Mouse (Mus musculus) liver, embryonic 16.5 days (tissue): Measurements from ENCODE around the gene Sacs. TPM values are rescaled to one million over a fixed set of nuclear protein-coding genes. Genes with fewer than 3 reads are reported as not detected.
"Not testable (repeated sequence)": the region's sequence is repeated elsewhere in the genome, so short reads cannot be mapped to it uniquely, and the experiment has no call there.

Experiments
- ATAC-seq: fragments of 200-750 bp; cut with Nextera tagmentation; 2 replicates; pipeline ENCODE4 v1.8.0; 2017; ENCODE audit warnings: low read depth, mild to moderate bottlenecking, moderate number of reproducible peaks, moderate library complexity
- H3K27ac ChIP-seq: fragments of 300-500 bp; sonication (generic); 2 replicates; pipeline ENCODE4 v1.5.1; 2014; ENCODE audit warnings: mild to moderate bottlenecking, low read length
- H3K27me3 ChIP-seq: fragments of 300-500 bp; sonication (generic); 2 replicates; pipeline ENCODE4 v1.6.1; 2014; ENCODE audit warnings: low read depth, low read length, mixed read lengths; ENCODE audit not compliant: control insufficient read depth, insufficient read depth
- H3K36me3 ChIP-seq: fragments of 300-500 bp; sonication (generic); 2 replicates; pipeline ENCODE4 v1.6.1; 2014; ENCODE audit warnings: mild to moderate bottlenecking; ENCODE audit not compliant: control insufficient read depth, insufficient read depth
- H3K4me1 ChIP-seq: fragments of 300-500 bp; sonication (generic); 2 replicates; pipeline ENCODE4 v1.6.1; 2014; ENCODE audit warnings: low read depth, low read length, mixed read lengths; ENCODE audit not compliant: control insufficient read depth
- H3K4me2 ChIP-seq: fragments of 300-500 bp; sonication (generic); 2 replicates; pipeline ENCODE4 v1.6.1; 2014; ENCODE audit warnings: low read depth, low read length, mixed read lengths
- H3K4me3 ChIP-seq: fragments of 300-500 bp; sonication (generic); 2 replicates; pipeline ENCODE4 v1.5.1; 2014; ENCODE audit warnings: low read depth, mild to moderate bottlenecking, low read length
- H3K9ac ChIP-seq: fragments of 300-500 bp; sonication (generic); 2 replicates; pipeline ENCODE4 v1.6.1; 2014; ENCODE audit warnings: low read depth, low read length
- H3K9me3 ChIP-seq: fragments of 300-500 bp; sonication (generic); replicated peaks from 2 replicates; pipeline ENCODE4 v1.6.1; 2016; ENCODE audit warnings: low read length; ENCODE audit not compliant: control insufficient read depth
- WGBS: fragments of 180-500 bp; shearing (Covaris S2); extraction: QIAGEN DNeasy Blood & Tissue Kit; methylation state at CpG from one replicate; pipeline ENCODE4 v1.1.7; 2014; ENCODE audit not compliant: insufficient replicate concordance; 5-methylcytosine and 5-hydroxymethylcytosine counted together
- polyA plus RNA-seq: library from polyadenylated mRNA; unstranded; fragments of >200 nt; fragmentation: Nextera tagmentation; extraction: Ambion mirVana; gene quantifications from 2 replicates; pipeline ENCODE4 v1.2.1, GENCODE M21; 2015

Sacs gene
- polyA plus RNA-seq, 1 experiment from 2014 or later = 0.96 TPM

DNA sequence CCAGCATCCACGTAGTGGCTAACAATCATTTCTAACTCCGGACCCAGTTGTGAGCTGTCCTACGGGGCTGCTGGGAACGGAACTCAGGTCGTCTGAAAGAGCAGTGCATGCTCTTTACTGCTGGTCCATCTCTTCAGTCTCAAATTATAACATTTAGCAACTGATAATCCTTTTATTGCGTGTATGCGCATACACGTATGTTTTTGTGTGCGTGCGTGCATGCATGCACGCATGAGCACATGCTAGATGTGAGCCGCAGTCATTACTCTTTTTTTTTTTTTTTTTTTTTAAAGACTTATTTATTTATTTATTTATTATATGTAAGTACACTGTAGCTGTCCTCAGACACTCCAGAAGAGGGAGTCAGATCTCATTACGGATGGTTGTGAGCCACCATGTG, 12.2 kb downstream of the Sacs start:
- H3K4me3 ChIP-seq, H3K4me1 ChIP-seq, H3K4me2 ChIP-seq, ATAC-seq, H3K9ac ChIP-seq, H3K27ac ChIP-seq, H3K27me3 ChIP-seq, H3K36me3 ChIP-seq, H3K9me3 ChIP-seq: not testable (repeated sequence)
- WGBS = 77% methylated on average over 12 of the region's 13 CpGs

GRCm38 (mm10) chr14:61154900-61155585, 16.8 kb downstream of the Sacs start:
- no peak overlapping the region for H3K9ac ChIP-seq
- H3K36me3 ChIP-seq = no peaks in the 10 kb centered on the region
- no peak overlapping the region for H3K4me3 ChIP-seq
- H3K9me3 ChIP-seq = no peaks in the 10 kb centered on the region
- WGBS = 56% methylated on average over 6 of the region's 6 CpGs
- H3K4me1 ChIP-seq = no peaks in the 10 kb centered on the region
- ATAC-seq = no peak
- H3K4me2 ChIP-seq = no peak overlapping the region
- H3K27me3 ChIP-seq = no peaks in the 10 kb centered on the region
- H3K27ac ChIP-seq = no peak overlapping the region

GRCm38 (mm10) chr14:61155687-61156086, 17.4 kb downstream of the Sacs start:
- Histone ChIP-seq H3K36me3 (no peaks in the 10 kb centered on the region), H3K4me3 (no peak overlapping the region), H3K27me3 (no peaks in the 10 kb centered on the region), H3K4me1 (no peaks in the 10 kb centered on the region), H3K9ac (no peak overlapping the region), H3K9me3 (no peaks in the 10 kb centered on the region), H3K27ac (no peak overlapping the region), H3K4me2 (no peak overlapping the region)
- ATAC-seq = no peak

DNA sequence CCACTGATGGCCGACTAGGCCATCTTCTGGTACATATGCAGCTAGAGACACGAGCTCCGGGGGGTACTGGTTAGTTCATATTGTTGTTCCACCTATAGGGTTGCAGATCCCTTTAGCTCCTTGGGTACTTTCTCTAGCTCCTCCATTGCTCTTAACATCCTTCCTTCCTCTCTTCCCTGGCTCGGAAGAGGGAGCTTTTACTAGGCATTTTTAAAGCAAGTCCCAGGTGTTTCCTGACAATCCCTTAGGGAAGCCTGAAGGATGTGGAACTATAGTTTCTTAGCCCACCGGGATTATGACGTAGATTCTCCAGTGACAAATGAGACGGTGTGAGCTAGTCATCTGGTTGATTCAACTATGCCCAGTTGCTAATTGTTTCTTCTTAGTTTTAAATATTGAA, 19.2 kb downstream of the Sacs start:
- not testable (repeated sequence) for ATAC-seq
- 67% methylated on average over 4 of the region's 7 CpGs for WGBS

GRCm38 (mm10) chr14:61160920-61161319, 22.7 kb downstream of the Sacs start:
- 76% methylated on average over 1 of the region's 1 CpGs for WGBS
- Histone ChIP-seq H3K9me3 (no peaks in the 10 kb centered on the region), H3K9ac (no peak overlapping the region), H3K27ac (no peak overlapping the region), H3K4me2 (no peak overlapping the region), H3K4me3 (no peak overlapping the region), H3K36me3 (no peaks in the 10 kb centered on the region), H3K4me1 (no peaks in the 10 kb centered on the region), H3K27me3 (no peaks in the 10 kb centered on the region)
- no peak for ATAC-seq

More for the DNA sequence above, 19.2 kb downstream of the Sacs start:
- not testable (repeated sequence) for H3K9me3 ChIP-seq, H3K27ac ChIP-seq, H3K4me2 ChIP-seq, H3K4me3 ChIP-seq, H3K36me3 ChIP-seq, H3K9ac ChIP-seq, H3K4me1 ChIP-seq, H3K27me3 ChIP-seq

DNA sequence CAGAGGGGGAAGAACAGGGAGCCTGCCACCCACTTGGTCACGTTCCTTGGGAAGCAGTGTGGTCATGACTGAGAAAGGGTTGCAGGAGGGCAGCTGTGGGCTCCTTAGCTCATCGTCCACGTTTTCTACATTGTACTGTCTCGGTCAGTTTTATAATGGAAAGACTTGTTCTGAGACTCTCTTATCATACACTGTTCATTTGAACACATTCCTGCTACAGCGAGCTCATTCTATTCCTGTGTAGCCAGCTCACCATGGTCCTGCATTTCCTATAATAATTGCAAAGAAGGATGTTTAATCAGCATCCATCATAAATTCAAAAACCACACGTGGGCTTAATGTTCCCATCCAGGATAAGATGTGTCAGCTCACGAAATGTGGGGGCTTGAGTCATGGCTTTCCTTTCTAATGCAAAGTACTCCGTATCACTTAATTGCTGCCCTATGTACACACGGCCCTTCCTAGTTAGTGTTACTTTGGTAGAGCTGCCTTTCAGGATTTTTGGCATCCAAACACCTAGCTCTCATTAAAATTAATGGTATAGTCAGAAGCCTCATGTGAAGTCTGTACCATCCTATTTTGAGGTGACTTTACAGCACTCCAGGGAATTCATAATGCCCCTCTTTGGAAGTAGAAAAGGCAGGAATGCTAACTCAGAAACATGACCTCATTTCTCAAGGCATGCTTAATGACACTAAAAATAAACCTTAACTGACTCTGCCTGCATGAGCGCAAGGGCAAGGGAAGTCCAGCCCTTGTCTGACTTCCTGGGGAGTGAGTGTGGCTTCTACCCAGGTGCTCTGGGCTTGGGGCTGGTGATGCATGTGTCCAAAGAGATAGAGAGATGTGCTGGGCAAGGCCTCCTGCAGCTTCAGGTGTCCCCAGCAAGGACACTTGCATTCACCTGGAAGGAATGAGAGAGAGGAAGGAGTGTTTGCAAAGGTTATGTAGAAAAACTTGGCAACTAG, 23.4 kb downstream of the Sacs start:
- H3K4me1 ChIP-seq = no peaks in the 10 kb centered on the region
- no peak for ATAC-seq
- no peaks in the 10 kb centered on the region for H3K27me3 ChIP-seq
- H3K4me3 ChIP-seq = no peak overlapping the region
- no peak overlapping the region for H3K4me2 ChIP-seq
- H3K36me3 ChIP-seq = no peaks in the 10 kb centered on the region
- H3K9me3 ChIP-seq = no peaks in the 10 kb centered on the region
- WGBS = 49% methylated on average over 10 of the region's 10 CpGs
- no peak overlapping the region for H3K27ac ChIP-seq
- no peak overlapping the region for H3K9ac ChIP-seq

DNA sequence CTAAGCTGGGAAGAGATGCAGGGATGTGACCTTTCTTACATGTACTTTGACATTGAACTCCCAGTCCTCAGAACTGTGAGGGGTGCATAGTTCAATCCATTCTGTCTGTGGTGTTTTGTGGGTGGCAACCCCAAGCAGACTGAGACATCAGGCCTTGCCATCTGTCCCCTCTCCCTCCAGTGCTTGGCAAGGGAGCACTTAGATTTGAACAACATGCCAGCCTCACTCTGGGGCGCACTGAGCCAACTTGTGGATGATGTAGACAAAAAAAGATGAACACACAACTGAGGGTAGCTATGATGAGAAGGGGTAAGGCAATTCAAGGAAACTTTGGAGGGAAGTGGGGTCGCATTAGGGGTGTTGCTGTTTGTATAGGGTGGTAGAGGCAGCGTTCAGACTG, 26.2 kb downstream of the Sacs start:
- no peak overlapping the region for H3K27ac ChIP-seq
- H3K27me3 ChIP-seq = no peaks in the 10 kb centered on the region
- no peak overlapping the region for H3K4me3 ChIP-seq
- H3K9ac ChIP-seq = no peak overlapping the region
- H3K9me3 ChIP-seq = no peaks in the 10 kb centered on the region
- H3K4me2 ChIP-seq = no peak overlapping the region
- H3K4me1 ChIP-seq = no peaks in the 10 kb centered on the region
- whole genome bisulfite sequencing = 64% methylated on average over 3 of the region's 3 CpGs
- no peak for ATAC-seq
- H3K36me3 ChIP-seq = no peaks in the 10 kb centered on the region

GRCm38 (mm10) chr14:61165929-61166328, 27.7 kb downstream of the Sacs start:
- Histone ChIP-seq H3K36me3 (no peaks in the 10 kb centered on the region), H3K27me3 (0 out of 2 replicates have a peak, but pooled peaks cover 3% of the 10 kb centered on the region), H3K9ac (no peak overlapping the region), H3K4me1 (no peaks in the 10 kb centered on the region), H3K4me3 (no peak overlapping the region), H3K27ac (no peak overlapping the region), H3K9me3 (no peaks in the 10 kb centered on the region), H3K4me2 (no peak overlapping the region)
- no peak for ATAC-seq
- WGBS = 62% methylated on average over 9 of the region's 9 CpGs
